Mouse (Mus musculus) heart, embryonic 13.5 days (tissue): ENCODE results near the gene Zfp346. TPM values are rescaled to one million over a fixed set of nuclear protein-coding genes. Genes with fewer than 3 reads are reported as not detected.

ENCODE experiments used
- ATAC-seq: fragments of 200-750 bp; cut with Nextera tagmentation; 2 replicates; pipeline ENCODE4 v1.8.0; 2017; ENCODE audit warnings: moderate TSS enrichment; ENCODE audit not compliant: insufficient number of reproducible peaks, low FRiP score, low TSS enrichment; ENCODE audit errors: extremely low read depth
- H3K27ac ChIP-seq: fragments of 300-500 bp; sonication (generic); replicated peaks from 2 replicates; pipeline ENCODE4 v1.5.1; 2015; ENCODE audit warnings: moderate library complexity, mild to moderate bottlenecking, inconsistent platforms
- H3K27me3 ChIP-seq: fragments of 300-500 bp; sonication (generic); replicated peaks from 2 replicates; pipeline ENCODE4 v1.6.1; 2015; ENCODE audit warnings: mild to moderate bottlenecking, inconsistent platforms
- H3K36me3 ChIP-seq: fragments of 300-500 bp; sonication (generic); 2 replicates; pipeline ENCODE4 v1.6.1; 2015; ENCODE audit warnings: mild to moderate bottlenecking, inconsistent platforms
- H3K4me1 ChIP-seq: fragments of 300-500 bp; sonication (generic); 2 replicates; pipeline ENCODE4 v1.6.1; 2015; ENCODE audit warnings: inconsistent platforms
- H3K4me2 ChIP-seq: fragments of 300-500 bp; sonication (generic); 2 replicates; pipeline ENCODE4 v1.6.1; 2015; ENCODE audit warnings: inconsistent platforms, mild to moderate bottlenecking, moderate library complexity
- H3K4me3 ChIP-seq: fragments of 300-500 bp; sonication (generic); 2 replicates; pipeline ENCODE4 v1.5.1; 2015; ENCODE audit warnings: moderate library complexity, mild to moderate bottlenecking, inconsistent platforms
- H3K9ac ChIP-seq: fragments of 300-500 bp; sonication (generic); 2 replicates; pipeline ENCODE4 v1.6.1; 2015; ENCODE audit warnings: inconsistent platforms, mild to moderate bottlenecking, moderate library complexity
- H3K9me3 ChIP-seq: fragments of 300-500 bp; sonication (generic); 2 replicates; pipeline ENCODE4 v1.6.1; 2016; ENCODE audit warnings: inconsistent platforms
- WGBS: fragments of 180-500 bp; shearing (Covaris S2); methylation state at CpG from one replicate; pipeline ENCODE4 v1.1.7; 2015; ENCODE audit warnings: mixed read lengths; 5-methylcytosine and 5-hydroxymethylcytosine counted together
- polyA plus RNA-seq: library from polyadenylated mRNA; unstranded; fragments of >200 nt; fragmentation: Nextera tagmentation; extraction: Ambion mirVana; gene quantifications from 2 replicates; pipeline ENCODE4 v1.2.1, GENCODE M21; 2015

Zfp346 gene
- polyA plus RNA-seq, 1 experiment from 2014 or later, result 16.1 TPM

GRCm38 (mm10) chr13:55102366-55102765 is 2.7 kb upstream of the Zfp346 start:
- no peak overlapping the region for H3K4me3 ChIP-seq
- H3K4me2 ChIP-seq, result no peak overlapping the region
- H3K27ac ChIP-seq, result no peak overlapping the region
- H3K9me3 ChIP-seq, result no peaks in the 10 kb centered on the region
- ATAC-seq, result no peak
- 88% methylated on average over 3 of the region's 3 CpGs for WGBS
- no peaks in the 10 kb centered on the region for H3K27me3 ChIP-seq
- no peak overlapping the region for H3K9ac ChIP-seq
- no peaks in the 10 kb centered on the region for H3K36me3 ChIP-seq
- peaks cover 25% of the 10 kb centered on the region for H3K4me1 ChIP-seq

GRCm38 (mm10) chr13:55103351-55103750 is 1.8 kb upstream of the Zfp346 start:
- no peak overlapping the region for H3K9ac ChIP-seq
- H3K4me3 ChIP-seq, result no peak overlapping the region
- no peak overlapping the region for H3K27ac ChIP-seq
- peaks cover 8% of the 10 kb centered on the region for H3K36me3 ChIP-seq
- 52% methylated on average over 2 of the region's 2 CpGs for WGBS
- no peaks in the 10 kb centered on the region for H3K27me3 ChIP-seq
- H3K4me2 ChIP-seq, result no peak overlapping the region
- ATAC-seq, result no peak
- H3K4me1 ChIP-seq, result peaks cover 34% of the 10 kb centered on the region
- H3K9me3 ChIP-seq, result no peaks in the 10 kb centered on the region

- H3K4me3 ChIP-seq, result peak overlapping the region; percentile 82
- H3K27ac ChIP-seq, result peak overlapping the region; percentile 91
- peak overlapping the region; percentile 89 for H3K9ac ChIP-seq
- peak overlapping the region; percentile 89 for H3K4me2 ChIP-seq
- H3K4me1 ChIP-seq, result peaks cover 28% of the 10 kb centered on the region
- H3K9me3 ChIP-seq, result no peaks in the 10 kb centered on the region
- H3K36me3 ChIP-seq, result peaks cover 24% of the 10 kb centered on the region
- 17% methylated on average over 8 of the region's 8 CpGs for WGBS
- no peaks in the 10 kb centered on the region for H3K27me3 ChIP-seq
- ATAC-seq, result no peak
Measured at GRCm38 (mm10) chr13:55105953-55106691, 1.0 kb downstream of the Zfp346 start.

- ATAC-seq, result no peak
- Histone ChIP-seq H3K4me2 (peak overlapping the region; percentile 89), H3K4me1 (peaks cover 28% of the 10 kb centered on the region), H3K27ac (peak overlapping the region; percentile 89), H3K27me3 (no peaks in the 10 kb centered on the region), H3K36me3 (peaks cover 30% of the 10 kb centered on the region), H3K4me3 (0 out of 2 replicates have a peak overlapping the region, but pooled peaks have one; percentile 82), H3K9me3 (no peaks in the 10 kb centered on the region), H3K9ac (peak overlapping the region; percentile 47; the same call in 1 of the 2 replicates)
- WGBS, result 72% methylated on average over 4 of the region's 4 CpGs
Measured at GRCm38 (mm10) chr13:55107116-55107515, 2.0 kb downstream of the Zfp346 start.

GRCm38 (mm10) chr13:55107694-55108093 is 2.6 kb downstream of the Zfp346 start:
- Histone ChIP-seq H3K27me3 (no peaks in the 10 kb centered on the region), H3K9me3 (no peaks in the 10 kb centered on the region), H3K9ac (no peak overlapping the region), H3K4me2 (peak overlapping the region; percentile 89), H3K36me3 (peaks cover 33% of the 10 kb centered on the region), H3K27ac (peak overlapping the region; percentile 89), H3K4me1 (peaks cover 28% of the 10 kb centered on the region), H3K4me3 (no peak overlapping the region)
- no peak; the same call in 1 of the 2 replicates for ATAC-seq
- 38% methylated on average over 8 of the region's 8 CpGs for WGBS

- no peak for ATAC-seq
- WGBS, result 59% methylated on average over 6 of the region's 6 CpGs
- Histone ChIP-seq H3K27me3 (no peaks in the 10 kb centered on the region), H3K9ac (no peak overlapping the region), H3K27ac (no peak overlapping the region), H3K36me3 (peaks cover 81% of the 10 kb centered on the region), H3K4me1 (no peaks in the 10 kb centered on the region), H3K4me3 (no peak overlapping the region), H3K9me3 (no peaks in the 10 kb centered on the region), H3K4me2 (no peak overlapping the region)
Measured at GRCm38 (mm10) chr13:55114375-55114774, 9.3 kb downstream of the Zfp346 start.

GRCm38 (mm10) chr13:55124903-55125302 is 19.8 kb downstream of the Zfp346 start:
- Histone ChIP-seq H3K4me1 (no peaks in the 10 kb centered on the region), H3K36me3 (peaks cover 88% of the 10 kb centered on the region), H3K9me3 (no peaks in the 10 kb centered on the region), H3K4me2 (no peak overlapping the region), H3K27ac (no peak overlapping the region), H3K27me3 (no peaks in the 10 kb centered on the region), H3K4me3 (no peak overlapping the region), H3K9ac (no peak overlapping the region)
- WGBS, result 81% methylated on average over 6 of the region's 6 CpGs
- no peak for ATAC-seq

GRCm38 (mm10) chr13:55133448-55133847 is 28.3 kb downstream of the Zfp346 start, which contains the start of gene Gm17617:
Gene Gm17617, minus strand, starts transcription at chr13:55133548.
- ATAC-seq, result no peak
- Histone ChIP-seq H3K27ac (no peak within 1 kb of the TSS), H3K4me1 (peaks cover 9% of the 10 kb centered on the region; the same call in 1 of the 2 replicates), H3K27me3 (no peaks in the 10 kb centered on the region), H3K9ac (no peak within 1 kb of the TSS), H3K4me3 (no peak within 1 kb of the TSS), H3K36me3 (peaks cover 59% of the 10 kb centered on the region), H3K9me3 (no peaks in the 10 kb centered on the region), H3K4me2 (no peak within 1 kb of the TSS)
- 94% methylated on average over 2 of the region's 2 CpGs for WGBS

GRCm38 (mm10) chr13:55135382-55135781 is 30.3 kb downstream of the Zfp346 start:
- H3K4me2 ChIP-seq, result no peak overlapping the region
- ATAC-seq, result no peak

GRCm38 (mm10) chr13:55140271-55140670 is 35.2 kb downstream of the Zfp346 start:
- no peak overlapping the region for H3K27ac ChIP-seq
- no peak overlapping the region for H3K4me2 ChIP-seq
- WGBS, result 63% methylated on average over 2 of the region's 2 CpGs
- no peak overlapping the region for H3K9ac ChIP-seq
- no peaks in the 10 kb centered on the region for H3K36me3 ChIP-seq
- no peaks in the 10 kb centered on the region for H3K27me3 ChIP-seq
- no peak overlapping the region for H3K4me3 ChIP-seq
- H3K4me1 ChIP-seq, result peaks cover 3% of the 10 kb centered on the region; the same call in 1 of the 2 replicates
- no peaks in the 10 kb centered on the region for H3K9me3 ChIP-seq
- no peak for ATAC-seq

More at GRCm38 (mm10) chr13:55135382-55135781, 30.3 kb downstream of the Zfp346 start:
- Histone ChIP-seq H3K27me3 (no peaks in the 10 kb centered on the region), H3K9ac (no peak overlapping the region), H3K4me1 (peaks cover 9% of the 10 kb centered on the region; the same call in 1 of the 2 replicates), H3K9me3 (no peaks in the 10 kb centered on the region), H3K4me3 (no peak overlapping the region), H3K27ac (no peak overlapping the region), H3K36me3 (peaks cover 41% of the 10 kb centered on the region)
- 8% methylated on average over 5 of the region's 5 CpGs for WGBS

GRCm38 (mm10) chr13:55152621-55153415 is 47.7 kb downstream of the Zfp346 start, which contains the start of gene Fgfr4:
Gene Fgfr4, plus strand, starts transcription at chr13:55152640.
- H3K4me2 ChIP-seq, result peak within 1 kb of the TSS; percentile 92
- H3K9me3 ChIP-seq, result no peaks in the 10 kb centered on the region
- H3K4me3 ChIP-seq, result peak within 1 kb of the TSS; percentile 62
- no peaks in the 10 kb centered on the region for H3K36me3 ChIP-seq
- peak within 1 kb of the TSS; percentile 77 for H3K9ac ChIP-seq
- H3K4me1 ChIP-seq, result peaks cover 11% of the 10 kb centered on the region
- 1% methylated on average over 68 of the region's 68 CpGs for WGBS
- peaks cover 59% of the 10 kb centered on the region for H3K27me3 ChIP-seq
- no peak within 1 kb of the TSS for H3K27ac ChIP-seq
- ATAC-seq, result peak; percentile 44; the same call in 1 of the 2 replicates
